Mouse (Mus musculus): ENCODE measurements around the gene Hic2.

The Hic2 gene

GRCm38 (mm10) chr16:17276164-17277151, 43.1 kb downstream of the Hic2 start:
- peak; percentile 92 for DNase-seq (ENCODE audit: extremely low spot score)

- peak; percentile 17 for DNase-seq (ENCODE audit: extremely low spot score)
Measured at GRCm38 (mm10) chr16:17277342-17278211, 44.2 kb downstream of the Hic2 start.

- DNase-seq (ENCODE audit: extremely low spot score) = no peak
Measured at GRCm38 (mm10) chr16:17280471-17280870, 47.1 kb downstream of the Hic2 start.

DNA sequence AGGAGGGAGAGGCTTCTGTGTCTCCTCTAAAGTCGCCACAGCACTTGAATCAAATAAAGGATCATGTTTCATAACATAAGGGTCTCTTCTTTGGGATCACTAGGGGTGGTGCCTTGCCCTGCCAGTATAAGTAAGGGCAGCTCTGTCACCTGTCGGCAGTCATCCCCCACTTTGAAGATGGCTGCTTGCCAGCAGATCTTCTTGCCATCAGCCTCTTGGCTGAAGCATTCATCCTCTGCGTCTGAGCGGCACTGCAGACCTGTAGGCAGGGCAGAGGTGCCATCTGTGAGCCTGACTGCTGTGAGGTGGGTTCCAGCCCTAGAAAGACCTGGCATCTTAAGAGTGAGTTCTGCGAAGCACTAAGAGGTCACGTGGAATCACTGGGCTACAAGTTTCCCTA, 49.8 kb downstream of the Hic2 start:
- DNase-seq (ENCODE audit: extremely low spot score) = no peak

DNA sequence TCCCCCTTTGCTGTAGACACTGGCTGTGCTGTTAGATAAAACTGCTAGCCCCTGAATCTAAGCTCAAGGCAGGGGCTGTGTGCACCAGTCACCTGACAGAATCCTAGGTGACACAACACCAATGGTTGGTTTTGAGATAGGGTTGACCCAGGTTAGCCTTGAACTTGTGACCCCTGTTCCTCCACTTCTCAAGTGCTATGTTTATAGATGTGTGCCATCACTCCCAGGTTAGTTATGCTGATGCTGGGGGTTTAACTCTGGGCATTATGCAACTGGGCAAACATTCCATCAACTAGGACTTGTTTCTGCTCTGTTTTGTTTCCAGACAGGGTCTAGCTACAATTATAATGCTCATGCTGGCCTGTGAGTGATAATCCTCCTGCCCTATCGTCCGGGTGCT, 53.7 kb downstream of the Hic2 start:
- DNase-seq (ENCODE audit: extremely low spot score) = no peak

DNA sequence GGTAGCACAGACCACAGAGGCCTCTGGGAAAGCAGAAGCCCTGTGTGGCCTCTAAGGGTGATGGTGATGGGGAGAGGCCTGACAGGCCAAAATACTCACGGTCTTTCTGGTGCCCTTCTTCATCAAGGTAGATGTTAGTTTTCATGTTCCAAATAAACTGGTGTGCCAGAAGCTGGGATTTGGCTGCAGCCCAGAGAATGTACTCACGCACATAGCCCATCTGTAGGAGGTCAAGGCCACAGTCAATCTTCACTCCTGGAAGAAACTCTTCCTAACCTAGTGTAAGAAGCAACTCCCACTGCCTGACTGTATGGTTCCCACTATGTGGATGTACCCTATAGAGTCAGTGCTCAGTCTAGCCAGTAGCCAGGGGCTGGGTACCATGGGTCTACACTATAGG, 57.6 kb downstream of the Hic2 start:
- DNase-seq (ENCODE audit: extremely low spot score) = no peak

DNA sequence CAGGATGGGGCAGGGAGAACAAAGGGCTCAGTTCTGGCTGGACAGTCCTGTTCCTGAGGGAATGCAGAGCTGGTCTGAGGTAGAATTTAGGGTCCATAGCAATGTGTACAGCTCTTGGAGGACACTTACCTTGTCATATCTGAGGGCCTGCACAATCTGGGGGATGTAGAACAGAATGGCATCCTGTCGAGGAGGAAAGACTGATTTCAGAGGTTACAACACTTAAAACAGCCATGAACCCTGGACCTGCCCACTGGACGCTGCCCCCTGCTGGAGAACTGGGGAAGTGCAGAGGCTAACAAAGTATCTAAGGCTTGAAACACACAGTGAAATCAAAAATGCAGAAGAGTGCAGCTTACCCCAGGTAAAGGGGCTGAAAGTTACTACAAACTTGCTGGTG, 59.4 kb downstream of the Hic2 start:
- DNase-seq (ENCODE audit: extremely low spot score) = peak; percentile 82

GRCm38 (mm10) chr16:17300818-17301217, 67.4 kb downstream of the Hic2 start:
- DNase-seq (ENCODE audit: extremely low spot score) = no peak

- DNase-seq (ENCODE audit: extremely low spot score) = no peak
Measured at GRCm38 (mm10) chr16:17303521-17304245, 70.3 kb downstream of the Hic2 start.

DNA sequence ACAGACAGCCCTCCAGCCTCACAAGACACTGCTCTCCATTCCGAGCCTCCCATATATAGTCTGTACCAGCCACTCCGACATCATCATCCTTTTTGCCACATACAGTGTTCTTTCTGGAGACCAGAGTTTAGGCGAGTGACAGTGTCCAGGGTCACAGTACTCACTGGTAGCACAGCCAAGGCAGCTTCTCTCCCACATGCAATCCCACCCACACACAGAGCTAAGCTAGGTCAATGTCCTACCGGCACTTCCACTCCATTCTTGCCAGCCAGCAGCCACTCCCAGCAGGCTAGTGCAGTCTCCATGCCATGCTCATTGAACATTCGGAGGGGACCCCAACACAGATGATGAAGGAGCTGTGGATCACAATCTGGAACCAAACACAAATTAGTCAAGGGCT, 74.1 kb downstream of the Hic2 start:
- no peak for DNase-seq (ENCODE audit: extremely low spot score)

DNA sequence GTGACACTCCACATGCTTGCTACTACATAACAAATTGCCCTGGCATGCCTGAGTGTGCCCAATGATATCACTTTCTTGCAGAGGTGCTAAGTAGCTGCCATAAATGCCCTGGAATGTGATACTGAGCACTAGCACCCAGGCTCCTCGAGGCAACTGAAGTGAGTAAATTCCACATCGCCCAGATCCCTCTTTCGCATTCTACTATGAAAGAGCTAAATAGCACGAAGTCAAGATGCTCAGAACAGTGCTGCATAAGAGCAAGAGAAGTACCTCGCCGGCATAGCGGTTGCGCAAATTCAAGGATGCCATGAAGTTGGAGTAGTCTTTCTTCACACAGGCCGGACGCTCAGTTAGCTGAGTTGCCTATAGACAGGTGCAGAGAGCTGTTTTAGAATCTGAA, 75.7 kb downstream of the Hic2 start:
- DNase-seq (ENCODE audit: extremely low spot score) = no peak

- no peak for DNase-seq (ENCODE audit: extremely low spot score)
Measured at GRCm38 (mm10) chr16:17312531-17312930, 79.2 kb downstream of the Hic2 start.

Data from embryo, embryonic 9.5 days (tissue).